Mouse (Mus musculus): Measurements from ENCODE around the gene Snx21. TPM values are rescaled to one million over a fixed set of nuclear protein-coding genes. Genes with fewer than 3 reads are reported as not detected.

Snx21 gene
- polyA plus RNA-seq, 1 experiment from 2014 or later = 40.6 TPM

- H3K9ac ChIP-seq (ENCODE audit: low read length) = no peak overlapping the region
- H3K9me3 ChIP-seq (replicated peaks; ENCODE audit: control insufficient read depth, low read length) = no peaks in the 10 kb centered on the region
- no peak overlapping the region for H3K4me3 ChIP-seq (ENCODE audit: low read length)
- no peak for ATAC-seq (replicated peaks; ENCODE audit: extremely low read depth, insufficient read depth, low FRiP score)
- H3K36me3 ChIP-seq (ENCODE audit: control insufficient read depth, insufficient read depth) = peaks cover 36% of the 10 kb centered on the region
- H3K27ac ChIP-seq (ENCODE audit: low read length) = peak overlapping the region; percentile 65
- peaks cover 11% of the 10 kb centered on the region; the same call in 1 of the 2 replicates for H3K4me1 ChIP-seq (ENCODE audit: control insufficient read depth, insufficient read depth, low read length)
- H3K4me2 ChIP-seq (ENCODE audit: low read depth, low read length) = no peak overlapping the region
- no peaks in the 10 kb centered on the region for H3K27me3 ChIP-seq (ENCODE audit: control insufficient read depth, insufficient read depth, low read length)
- 60% methylated on average over 3 of the region's 3 CpGs for WGBS
Observed at GRCm38 (mm10) chr2:164765841-164766240, 19.8 kb upstream of the Snx21 start.

GRCm38 (mm10) chr2:164767812-164768540 is 17.6 kb upstream of the Snx21 start:
- ATAC-seq (replicated peaks; ENCODE audit: extremely low read depth, insufficient read depth, low FRiP score) = no peak
- no peak overlapping the region for H3K9ac ChIP-seq (ENCODE audit: low read length)

GRCm38 (mm10) chr2:164769258-164770037 is 16.2 kb upstream of the Snx21 start, which contains the start of gene Ube2c:
Gene Ube2c (plus strand): TSS chr2:164769898.
- peak; percentile 98 for ATAC-seq (replicated peaks; ENCODE audit: extremely low read depth, insufficient read depth, low FRiP score)
- 2% methylated on average over 53 of the region's 53 CpGs for WGBS

More at GRCm38 (mm10) chr2:164767812-164768540, 17.6 kb upstream of the Snx21 start:
- 84% methylated on average over 15 of the region's 15 CpGs for whole genome bisulfite sequencing
- Histone ChIP-seq H3K4me2 (ENCODE audit: low read depth, low read length) (no peak overlapping the region), H3K4me3 (ENCODE audit: low read length) (no peak overlapping the region), H3K4me1 (ENCODE audit: control insufficient read depth, insufficient read depth, low read length) (peaks cover 14% of the 10 kb centered on the region), H3K36me3 (ENCODE audit: control insufficient read depth, insufficient read depth) (peaks cover 21% of the 10 kb centered on the region), H3K27ac (ENCODE audit: low read length) (peak overlapping the region; percentile 76), H3K27me3 (ENCODE audit: control insufficient read depth, insufficient read depth, low read length) (no peaks in the 10 kb centered on the region), H3K9me3 (replicated peaks; ENCODE audit: control insufficient read depth, low read length) (no peaks in the 10 kb centered on the region)

GRCm38 (mm10) chr2:164770279-164770678 is 15.3 kb upstream of the Snx21 start:
- 2% methylated on average over 15 of the region's 15 CpGs for WGBS
- H3K27ac ChIP-seq (ENCODE audit: low read length) = peak overlapping the region; percentile 81

More at GRCm38 (mm10) chr2:164769258-164770037, 16.2 kb upstream of the Snx21 start, which contains the start of gene Ube2c:
- Histone ChIP-seq H3K27ac (ENCODE audit: low read length) (peak within 1 kb of the TSS; percentile 82), H3K4me3 (ENCODE audit: low read length) (peak within 1 kb of the TSS; percentile 85), H3K9ac (ENCODE audit: low read length) (peak within 1 kb of the TSS; percentile 91), H3K4me2 (ENCODE audit: low read depth, low read length) (peak within 1 kb of the TSS; percentile 82), H3K9me3 (replicated peaks; ENCODE audit: control insufficient read depth, low read length) (no peaks in the 10 kb centered on the region), H3K4me1 (ENCODE audit: control insufficient read depth, insufficient read depth, low read length) (peaks cover 14% of the 10 kb centered on the region), H3K36me3 (ENCODE audit: control insufficient read depth, insufficient read depth) (peaks cover 17% of the 10 kb centered on the region), H3K27me3 (ENCODE audit: control insufficient read depth, insufficient read depth, low read length) (no peaks in the 10 kb centered on the region)

GRCm38 (mm10) chr2:164771123-164771522 is 14.5 kb upstream of the Snx21 start:
- Histone ChIP-seq H3K9ac (ENCODE audit: low read length) (peak overlapping the region; percentile 91), H3K36me3 (ENCODE audit: control insufficient read depth, insufficient read depth) (peaks cover 8% of the 10 kb centered on the region), H3K4me2 (ENCODE audit: low read depth, low read length) (peak overlapping the region; percentile 82), H3K4me3 (ENCODE audit: low read length) (peak overlapping the region; percentile 85), H3K4me1 (ENCODE audit: control insufficient read depth, insufficient read depth, low read length) (peaks cover 14% of the 10 kb centered on the region), H3K9me3 (replicated peaks; ENCODE audit: control insufficient read depth, low read length) (no peaks in the 10 kb centered on the region), H3K27me3 (ENCODE audit: control insufficient read depth, insufficient read depth, low read length) (no peaks in the 10 kb centered on the region), H3K27ac (ENCODE audit: low read length) (no peak overlapping the region)
- WGBS = 58% methylated on average over 8 of the region's 8 CpGs
- no peak for ATAC-seq (replicated peaks; ENCODE audit: extremely low read depth, insufficient read depth, low FRiP score)

More at GRCm38 (mm10) chr2:164770279-164770678, 15.3 kb upstream of the Snx21 start:
- ATAC-seq (replicated peaks; ENCODE audit: extremely low read depth, insufficient read depth, low FRiP score) = no peak
- Histone ChIP-seq H3K36me3 (ENCODE audit: control insufficient read depth, insufficient read depth) (peaks cover 15% of the 10 kb centered on the region), H3K4me2 (ENCODE audit: low read depth, low read length) (peak overlapping the region; percentile 82), H3K27me3 (ENCODE audit: control insufficient read depth, insufficient read depth, low read length) (no peaks in the 10 kb centered on the region), H3K4me3 (ENCODE audit: low read length) (peak overlapping the region; percentile 85), H3K4me1 (ENCODE audit: control insufficient read depth, insufficient read depth, low read length) (peaks cover 14% of the 10 kb centered on the region), H3K9ac (ENCODE audit: low read length) (peak overlapping the region; percentile 91), H3K9me3 (replicated peaks; ENCODE audit: control insufficient read depth, low read length) (no peaks in the 10 kb centered on the region)

- Histone ChIP-seq H3K4me2 (ENCODE audit: low read depth, low read length) (no peak overlapping the region), H3K4me3 (ENCODE audit: low read length) (no peak overlapping the region), H3K4me1 (ENCODE audit: control insufficient read depth, insufficient read depth, low read length) (peaks cover 12% of the 10 kb centered on the region), H3K9ac (ENCODE audit: low read length) (no peak overlapping the region), H3K27ac (ENCODE audit: low read length) (no peak overlapping the region), H3K27me3 (ENCODE audit: control insufficient read depth, insufficient read depth, low read length) (no peaks in the 10 kb centered on the region), H3K9me3 (replicated peaks; ENCODE audit: control insufficient read depth, low read length) (no peaks in the 10 kb centered on the region), H3K36me3 (ENCODE audit: control insufficient read depth, insufficient read depth) (no peaks in the 10 kb centered on the region; the same call in 1 of the 2 replicates)
- no peak for ATAC-seq (replicated peaks; ENCODE audit: extremely low read depth, insufficient read depth, low FRiP score)
- 79% methylated on average over 14 of the region's 14 CpGs for WGBS
Observed at GRCm38 (mm10) chr2:164773229-164773988, 12.2 kb upstream of the Snx21 start.

GRCm38 (mm10) chr2:164773989-164774364 is 11.6 kb upstream of the Snx21 start:
- no peak overlapping the region for H3K27ac ChIP-seq (ENCODE audit: low read length)
- no peaks in the 10 kb centered on the region; the same call in 1 of the 2 replicates for H3K36me3 ChIP-seq (ENCODE audit: control insufficient read depth, insufficient read depth)
- no peak overlapping the region for H3K4me3 ChIP-seq (ENCODE audit: low read length)
- H3K27me3 ChIP-seq (ENCODE audit: control insufficient read depth, insufficient read depth, low read length) = no peaks in the 10 kb centered on the region
- no peak for ATAC-seq (replicated peaks; ENCODE audit: extremely low read depth, insufficient read depth, low FRiP score)
- H3K9me3 ChIP-seq (replicated peaks; ENCODE audit: control insufficient read depth, low read length) = no peaks in the 10 kb centered on the region
- 77% methylated on average over 5 of the region's 5 CpGs for WGBS
- peaks cover 11% of the 10 kb centered on the region for H3K4me1 ChIP-seq (ENCODE audit: control insufficient read depth, insufficient read depth, low read length)
- no peak overlapping the region for H3K4me2 ChIP-seq (ENCODE audit: low read depth, low read length)
- no peak overlapping the region for H3K9ac ChIP-seq (ENCODE audit: low read length)

GRCm38 (mm10) chr2:164776130-164776529 is 9.5 kb upstream of the Snx21 start:
- H3K27me3 ChIP-seq (ENCODE audit: control insufficient read depth, insufficient read depth, low read length) = no peaks in the 10 kb centered on the region
- WGBS = 73% methylated on average over 6 of the region's 6 CpGs
- no peaks in the 10 kb centered on the region for H3K9me3 ChIP-seq (replicated peaks; ENCODE audit: control insufficient read depth, low read length)
- no peak overlapping the region for H3K27ac ChIP-seq (ENCODE audit: low read length)
- H3K4me3 ChIP-seq (ENCODE audit: low read length) = no peak overlapping the region
- H3K4me2 ChIP-seq (ENCODE audit: low read depth, low read length) = no peak overlapping the region
- no peaks in the 10 kb centered on the region; the same call in 1 of the 2 replicates for H3K36me3 ChIP-seq (ENCODE audit: control insufficient read depth, insufficient read depth)
- no peak overlapping the region for H3K9ac ChIP-seq (ENCODE audit: low read length)
- no peak for ATAC-seq (replicated peaks; ENCODE audit: extremely low read depth, insufficient read depth, low FRiP score)
- H3K4me1 ChIP-seq (ENCODE audit: control insufficient read depth, insufficient read depth, low read length) = peaks cover 5% of the 10 kb centered on the region

Measured in heart, embryonic 16.5 days (tissue).